Mouse (Mus musculus) gastrocnemius, postnatal 14 days (tissue): ENCODE results near the gene Cenps. TPM values are rescaled to one million over a fixed set of nuclear protein-coding genes. Genes with fewer than 3 reads are reported as not detected.

Experiments used
- DNase-seq: peaks from one replicate; pipeline ENCODE4 v3.0.0; 2021; ENCODE audit warnings: mixed read lengths
- intact Hi-C: fragments of 180-260 bp; cut with DNase I; formaldehyde crosslinking; loops from one replicate; pipeline ENCODE4 v1.15.1; 2025; ENCODE audit warnings: low total_unique reads
- total RNA-seq, 2 experiments: library from RNA; stranded (reverse); gene quantifications; 2 replicates each; pipeline ENCODE4 v1.2.3; 2021

Cenps gene
- total RNA-seq, 2 experiments from 2014 or later, result 5.6 to 6.5 TPM

DNA sequence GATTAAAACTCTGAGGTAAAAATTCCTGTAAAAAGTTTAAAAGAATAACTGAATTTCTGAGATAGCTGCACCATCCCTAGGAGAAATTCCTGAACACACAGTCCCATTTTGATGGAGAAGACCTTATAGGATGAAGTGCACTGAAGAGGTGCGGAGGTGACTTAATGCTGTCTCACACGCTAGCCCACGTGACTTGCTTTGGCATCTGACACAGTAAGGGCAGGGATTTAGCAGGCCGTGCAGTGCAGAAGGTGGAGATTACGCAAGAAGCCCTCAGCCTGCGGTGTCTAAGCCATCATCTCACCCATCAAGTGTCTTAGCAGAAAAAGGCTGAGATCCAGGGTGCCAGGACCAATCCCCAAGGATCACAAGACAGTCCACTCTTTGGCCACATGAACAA lies 23.7 kb upstream of the Cenps start:
- intact Hi-C loops, result loop anchor here (10.0 kb wide), 1 partner anchor 174 kb away; no protein-coding TSS in a partner anchor
- no peak for DNase-seq

- no peak for DNase-seq
- intact Hi-C loops, result loop anchor here (10.0 kb wide), 1 partner anchor 175 kb away; no protein-coding TSS in a partner anchor
Measured at GRCm38 (mm10) chr4:149159891-149160290, 22.5 kb upstream of the Cenps start.

GRCm38 (mm10) chr4:149159203-149159602 lies 21.8 kb upstream of the Cenps start:
- intact Hi-C loops, result no loop called here

GRCm38 (mm10) chr4:149157415-149157973 lies 20.1 kb upstream of the Cenps start:
- intact Hi-C loops, result no loop called here
- DNase-seq, result no peak

More at GRCm38 (mm10) chr4:149159203-149159602, 21.8 kb upstream of the Cenps start:
- no peak for DNase-seq

DNA sequence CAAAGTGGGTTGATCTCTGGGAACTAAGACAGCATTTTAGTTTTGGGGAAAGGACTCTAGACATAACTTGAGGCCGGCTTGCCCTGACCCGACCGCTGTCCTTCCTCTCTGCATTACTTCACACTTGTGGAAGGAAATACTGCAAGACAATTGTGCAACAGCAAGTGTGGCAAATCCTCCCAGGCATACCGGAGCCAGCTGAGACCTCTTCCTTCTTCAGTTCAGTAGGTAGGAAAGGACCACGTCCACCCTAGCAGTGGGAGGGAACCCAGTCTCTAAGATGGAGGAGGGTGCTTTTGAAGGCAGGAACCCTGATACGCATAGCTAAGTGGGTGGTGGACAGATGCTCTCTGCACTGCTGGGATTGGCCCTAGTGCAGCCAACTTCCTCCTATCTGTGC lies 18.3 kb upstream of the Cenps start:
- no peak for DNase-seq
- intact Hi-C loops, result no loop called here

GRCm38 (mm10) chr4:149154859-149155258 lies 17.4 kb upstream of the Cenps start:
- no peak for DNase-seq
- intact Hi-C loops, result no loop called here

DNA sequence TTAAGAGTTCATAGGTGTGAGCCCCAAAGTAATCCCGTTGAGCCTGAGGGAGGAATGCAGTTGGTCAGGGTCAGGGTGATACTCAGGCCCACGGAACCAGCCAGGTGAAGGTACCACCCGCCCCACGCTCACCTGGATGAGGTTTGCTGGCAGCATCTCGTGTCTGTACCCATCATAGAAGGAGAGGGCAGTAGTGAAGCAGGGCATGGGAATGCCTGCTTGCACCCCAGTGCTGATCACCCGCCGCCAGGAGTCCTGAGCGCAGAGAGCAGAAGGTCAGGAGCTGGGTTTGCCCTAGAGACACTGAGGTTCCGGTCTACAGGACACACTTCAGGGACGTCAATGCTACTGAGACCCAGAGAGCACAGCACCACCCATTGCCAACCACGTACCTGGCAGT lies 13.3 kb upstream of the Cenps start:
- intact Hi-C loops, result no loop called here

DNA sequence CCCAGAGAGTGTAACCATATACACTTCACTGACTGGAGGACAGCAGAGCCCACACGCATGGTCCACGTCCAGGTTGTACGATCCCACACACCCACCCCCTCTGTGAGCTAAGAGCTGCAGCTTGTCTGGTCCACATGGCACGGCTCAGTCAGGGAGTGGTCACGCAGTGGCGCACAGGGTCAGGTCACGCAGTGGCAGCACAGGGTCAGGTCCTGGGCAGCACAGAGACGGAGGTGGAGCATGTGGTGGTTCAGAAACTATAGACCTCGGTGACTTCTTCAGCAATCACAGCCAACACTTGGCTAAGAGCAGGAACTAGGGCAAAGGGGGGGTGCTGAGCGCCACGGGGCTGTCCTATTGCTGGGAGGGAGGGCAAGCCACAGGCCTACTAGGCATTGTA lies 12.8 kb upstream of the Cenps start:
- intact Hi-C loops, result no loop called here
- DNase-seq, result no peak

More for the DNA sequence above, 13.3 kb upstream of the Cenps start:
- no peak for DNase-seq

DNA sequence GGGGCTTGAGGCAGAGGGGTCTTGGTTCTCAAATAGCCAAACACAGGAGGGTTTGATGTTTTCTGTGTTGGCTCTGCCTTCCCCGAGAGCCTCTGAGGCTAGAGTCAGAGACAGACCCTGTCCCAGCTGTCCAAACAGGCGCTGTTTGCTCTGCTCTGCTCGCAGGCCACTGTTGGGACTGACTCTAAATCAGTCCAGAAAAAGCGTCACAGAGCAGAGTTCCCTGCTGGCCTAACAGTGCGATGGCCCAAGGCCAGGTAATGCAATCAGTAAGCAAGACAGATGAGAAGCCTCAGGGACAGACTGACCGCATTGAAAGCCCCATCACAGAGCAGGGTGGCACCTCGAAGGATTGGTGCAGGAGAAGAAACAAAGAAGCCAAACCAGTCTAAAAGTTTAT lies 12.2 kb upstream of the Cenps start:
- intact Hi-C loops, result loop anchor here (5.0 to 10.0 kb wide), 2 partner anchors 33 to 455 kb away; no protein-coding TSS in a partner anchor
- DNase-seq, result peak; percentile 56

DNA sequence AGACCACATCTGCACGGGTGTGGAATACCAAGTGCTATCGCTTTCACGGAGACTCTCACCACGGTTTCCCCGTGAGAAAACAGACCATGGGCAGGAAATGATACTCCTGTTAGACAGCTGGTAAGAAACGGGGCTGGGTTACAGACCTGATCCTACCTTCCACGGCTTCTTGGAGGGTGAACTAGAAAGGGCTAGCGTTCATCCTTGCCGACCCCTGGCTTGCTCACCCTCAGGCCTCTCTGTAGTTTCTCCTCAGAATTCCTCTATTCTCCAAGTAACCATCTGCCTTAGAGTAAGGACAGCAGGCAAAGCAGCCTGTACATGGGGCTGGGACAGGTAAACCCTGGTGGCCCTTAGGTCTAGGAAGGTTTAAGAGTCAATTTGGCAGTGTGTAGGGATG lies 11.8 kb upstream of the Cenps start:
- DNase-seq, result no peak
- intact Hi-C loops, result loop anchor here (5.0 to 10.0 kb wide), 2 partner anchors 33 to 456 kb away; no protein-coding TSS in a partner anchor

DNA sequence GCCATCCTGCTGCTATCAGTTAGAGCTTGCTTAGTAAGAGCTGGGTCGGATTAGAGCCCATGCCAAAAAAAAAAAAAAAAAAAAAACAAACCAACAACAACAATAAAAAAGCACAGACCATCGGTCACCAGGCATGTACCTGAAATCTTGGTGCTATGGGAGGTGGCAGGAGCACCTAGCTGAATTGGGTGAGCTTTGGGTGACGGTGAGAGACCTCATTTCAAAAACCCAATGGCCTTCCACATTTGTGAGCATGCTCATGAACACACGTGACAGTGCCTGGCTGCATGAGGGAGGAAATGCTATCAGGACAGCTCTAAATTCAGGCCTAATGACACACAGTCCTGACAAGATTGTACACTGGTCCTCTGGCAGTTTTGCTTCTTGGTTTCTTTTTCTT lies 10.7 kb upstream of the Cenps start:
- intact Hi-C loops, result loop anchor here (5.0 to 10.0 kb wide), 2 partner anchors 34 to 457 kb away; no protein-coding TSS in a partner anchor
- no peak for DNase-seq

DNA sequence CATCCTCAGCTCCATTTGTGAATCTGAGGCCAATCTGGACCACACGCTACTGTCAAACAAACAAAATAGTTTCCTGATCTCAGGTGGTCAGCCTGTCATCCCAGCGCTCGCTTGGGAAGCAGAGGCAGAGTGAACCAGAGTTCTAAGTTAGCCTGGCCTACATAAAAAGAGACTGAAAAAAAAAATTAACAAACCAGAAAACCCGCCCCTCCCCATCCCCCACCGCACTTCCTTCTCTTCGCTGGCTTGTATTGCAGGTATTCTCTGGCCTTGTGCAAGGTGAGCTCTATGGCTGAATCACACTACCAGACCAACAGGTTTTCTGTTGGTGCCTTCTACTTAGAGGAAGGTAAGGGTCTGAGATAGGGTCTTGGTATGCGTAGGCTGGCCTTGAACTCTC lies 10.1 kb upstream of the Cenps start:
- intact Hi-C loops, result loop anchor here (5.0 to 10.0 kb wide), 2 partner anchors 35 to 457 kb away; no protein-coding TSS in a partner anchor
- no peak for DNase-seq

- intact Hi-C loops, result loop anchor here (5.0 to 10.0 kb wide), 2 partner anchors 37 to 460 kb away; no protein-coding TSS in a partner anchor
- DNase-seq, result no peak
Measured at GRCm38 (mm10) chr4:149145151-149145550, 7.7 kb upstream of the Cenps start.

DNA sequence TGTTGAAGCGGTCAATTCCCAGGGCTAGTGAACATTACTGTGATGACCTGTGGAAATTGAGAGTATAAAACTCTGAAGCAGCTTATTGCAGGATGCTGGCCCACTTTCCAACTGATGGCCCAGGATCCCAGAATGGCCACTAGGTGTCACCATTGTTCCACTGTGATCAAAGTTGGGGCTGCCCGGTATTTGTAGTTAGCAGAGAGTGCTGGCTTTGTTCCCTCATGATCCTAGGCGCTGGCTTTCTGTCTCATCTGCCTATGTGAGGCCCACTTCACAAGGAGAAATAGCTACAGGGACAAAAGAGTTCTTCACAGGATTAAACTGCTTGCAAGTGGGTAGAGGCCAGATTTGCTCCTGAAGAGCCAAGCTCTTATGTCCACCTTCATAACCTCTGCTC lies 7.0 kb upstream of the Cenps start:
- DNase-seq, result peak; percentile 77
- intact Hi-C loops, result loop anchor here (10.0 kb wide), 1 partner anchor 460 kb away; no protein-coding TSS in a partner anchor

- intact Hi-C loops, result loop anchor here (10.0 kb wide), 1 partner anchor 461 kb away; no protein-coding TSS in a partner anchor
- no peak for DNase-seq
Measured at GRCm38 (mm10) chr4:149143594-149143993, 6.2 kb upstream of the Cenps start.

- intact Hi-C loops, result no loop called here
- DNase-seq, result no peak
Measured at GRCm38 (mm10) chr4:149138515-149138914, 1.1 kb upstream of the Cenps start.

- intact Hi-C loops, result no loop called here
- no peak for DNase-seq
Measured at GRCm38 (mm10) chr4:149136116-149136850, 1.1 kb downstream of the Cenps start.

GRCm38 (mm10) chr4:149133395-149133794 lies 4.0 kb downstream of the Cenps start:
- intact Hi-C loops, result no loop called here

DNA sequence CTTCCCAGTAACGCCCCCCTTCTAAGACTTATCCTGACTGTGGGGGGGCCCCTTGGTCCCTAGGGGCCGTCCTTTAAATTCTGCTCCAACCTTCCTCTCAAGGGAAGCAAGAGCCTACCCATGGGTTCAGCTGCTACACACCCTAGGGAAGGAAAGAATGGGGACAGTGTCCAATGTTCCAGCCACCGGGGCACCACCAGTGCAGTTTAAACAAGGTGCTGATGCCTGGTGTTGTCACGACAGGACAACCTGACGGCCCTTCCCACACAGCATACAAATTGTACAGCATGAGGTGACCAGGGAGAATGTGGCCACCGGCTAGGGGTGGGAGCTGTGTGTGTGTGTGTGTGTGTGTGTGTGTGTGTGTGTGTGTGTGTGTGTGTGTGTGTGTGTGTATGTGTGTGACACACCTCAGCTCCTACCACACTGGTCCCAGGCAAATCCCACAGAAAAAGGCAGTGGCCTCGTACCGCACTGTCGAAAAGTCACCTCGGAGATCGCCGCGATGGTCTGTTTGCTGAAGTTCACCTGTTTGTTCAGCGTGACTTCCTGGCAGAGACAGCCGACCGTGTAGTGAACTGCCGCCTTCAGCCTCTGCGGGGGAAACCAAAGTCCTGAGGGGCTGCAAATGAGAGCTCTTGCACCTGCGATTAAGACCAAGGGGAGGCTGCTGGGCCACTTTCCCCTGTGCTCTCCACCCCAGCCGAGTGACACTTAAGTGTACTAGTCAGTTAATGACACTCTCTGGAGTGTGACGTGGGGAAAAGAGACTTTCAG lies 5.5 kb downstream of the Cenps start:
- no peak for DNase-seq
- intact Hi-C loops, result no loop called here

More at GRCm38 (mm10) chr4:149133395-149133794, 4.0 kb downstream of the Cenps start:
- DNase-seq, result no peak
